Mouse (Mus musculus) midbrain, embryonic 10.5 days (tissue): ENCODE measurements around the gene Onecut1. TPM values are rescaled to one million over a fixed set of nuclear protein-coding genes. Genes with fewer than 3 reads are reported as not detected.

Experiments
- DNase-seq: peaks from one replicate; pipeline ENCODE4 v3.0.0-alpha.2; 2017; ENCODE audit warnings: low spot score
- H3K27ac ChIP-seq: fragments of 300-500 bp; sonication (generic); replicated peaks from 2 replicates; pipeline ENCODE4 v1.5.1; 2016; ENCODE audit warnings: mild to moderate bottlenecking
- H3K27me3 ChIP-seq: fragments of 300-500 bp; sonication (generic); 2 replicates; pipeline ENCODE4 v1.6.1; 2016; ENCODE audit warnings: low read depth, mild to moderate bottlenecking; ENCODE audit not compliant: poor library complexity, severe bottlenecking
- H3K36me3 ChIP-seq: fragments of 300-500 bp; sonication (generic); 2 replicates; pipeline ENCODE4 v1.6.1; 2016; ENCODE audit warnings: mild to moderate bottlenecking, moderate library complexity
- H3K4me1 ChIP-seq: fragments of 300-500 bp; sonication (generic); 2 replicates; pipeline ENCODE4 v1.6.1; 2016
- H3K4me3 ChIP-seq: fragments of 300-500 bp; sonication (generic); 2 replicates; pipeline ENCODE4 v1.5.1; 2016; ENCODE audit warnings: mild to moderate bottlenecking, moderate library complexity
- H3K9me3 ChIP-seq: fragments of 300-500 bp; sonication (generic); replicated peaks from 2 replicates; pipeline ENCODE4 v1.6.1; 2016; ENCODE audit warnings: mild to moderate bottlenecking
- WGBS: fragments of 180-500 bp; shearing (Covaris S2); methylation state at CpG from one replicate; pipeline ENCODE4 v1.1.7; 2016; 5-methylcytosine and 5-hydroxymethylcytosine counted together
- polyA plus RNA-seq: library from polyadenylated mRNA; unstranded; fragments of >200 nt; fragmentation: Nextera tagmentation; extraction: Ambion mirVana; gene quantifications from 2 replicates; pipeline ENCODE4 v1.2.1, GENCODE M21; 2016

The Onecut1 gene
- polyA plus RNA-seq, 1 experiment from 2014 or later = 10.0 TPM

- H3K4me1 ChIP-seq = peaks cover 84% of the 10 kb centered on the region
- H3K9me3 ChIP-seq = no peaks in the 10 kb centered on the region
- H3K27me3 ChIP-seq = peaks cover 100% of the 10 kb centered on the region
- peak overlapping the region; percentile 84; the same call in 1 of the 2 replicates for H3K27ac ChIP-seq
- no peaks in the 10 kb centered on the region for H3K36me3 ChIP-seq
- 2% methylated on average over 14 of the region's 14 CpGs for WGBS
- peak; percentile 32 for DNase-seq
- peak overlapping the region; percentile 69 for H3K4me3 ChIP-seq
Measured at GRCm38 (mm10) chr9:74864471-74864870, 2.8 kb downstream of the Onecut1 start.

- H3K9me3 ChIP-seq = no peaks in the 10 kb centered on the region
- H3K27me3 ChIP-seq = peaks cover 91% of the 10 kb centered on the region
- no peaks in the 10 kb centered on the region for H3K36me3 ChIP-seq
- H3K4me1 ChIP-seq = peaks cover 71% of the 10 kb centered on the region
- WGBS = 4% methylated on average over 27 of the region's 27 CpGs
- peak; percentile 74 for DNase-seq
- H3K27ac ChIP-seq = peak overlapping the region; percentile 82
- peak overlapping the region; percentile 69 for H3K4me3 ChIP-seq
Measured at GRCm38 (mm10) chr9:74866596-74867313, 5.0 kb downstream of the Onecut1 start.

GRCm38 (mm10) chr9:74867641-74868205 lies 6.0 kb downstream of the Onecut1 start:
- peak; percentile 75 for DNase-seq
- H3K36me3 ChIP-seq = no peaks in the 10 kb centered on the region
- peaks cover 63% of the 10 kb centered on the region for H3K4me1 ChIP-seq
- H3K27me3 ChIP-seq = peaks cover 81% of the 10 kb centered on the region
- peak overlapping the region; percentile 69 for H3K4me3 ChIP-seq
- WGBS = 7% methylated on average over 15 of the region's 15 CpGs
- no peaks in the 10 kb centered on the region for H3K9me3 ChIP-seq
- peak overlapping the region; percentile 82 for H3K27ac ChIP-seq

GRCm38 (mm10) chr9:74868336-74868950 lies 6.7 kb downstream of the Onecut1 start:
- Histone ChIP-seq H3K4me3 (peak overlapping the region; percentile 69), H3K36me3 (no peaks in the 10 kb centered on the region), H3K4me1 (peaks cover 56% of the 10 kb centered on the region), H3K27me3 (peaks cover 74% of the 10 kb centered on the region), H3K27ac (peak overlapping the region; percentile 82), H3K9me3 (no peaks in the 10 kb centered on the region)
- peak; percentile 73 for DNase-seq
- WGBS = 5% methylated on average over 22 of the region's 22 CpGs

- no peaks in the 10 kb centered on the region for H3K36me3 ChIP-seq
- WGBS = 23% methylated on average over 13 of the region's 13 CpGs
- H3K4me3 ChIP-seq = no peak overlapping the region
- no peak overlapping the region for H3K27ac ChIP-seq
- DNase-seq = peak; percentile 72
- no peaks in the 10 kb centered on the region for H3K9me3 ChIP-seq
- H3K4me1 ChIP-seq = peaks cover 32% of the 10 kb centered on the region
- H3K27me3 ChIP-seq = peaks cover 47% of the 10 kb centered on the region
Measured at GRCm38 (mm10) chr9:74870960-74871688, 9.4 kb downstream of the Onecut1 start.

- H3K9me3 ChIP-seq = no peaks in the 10 kb centered on the region
- H3K4me3 ChIP-seq = no peak overlapping the region
- no peak overlapping the region for H3K27ac ChIP-seq
- no peaks in the 10 kb centered on the region; the same call in 1 of the 2 replicates for H3K27me3 ChIP-seq
- WGBS = 79% methylated on average over 6 of the region's 6 CpGs
- H3K4me1 ChIP-seq = no peaks in the 10 kb centered on the region
- no peak for DNase-seq
- no peaks in the 10 kb centered on the region for H3K36me3 ChIP-seq
Measured at GRCm38 (mm10) chr9:74876328-74876727, 14.6 kb downstream of the Onecut1 start.

GRCm38 (mm10) chr9:74877709-74878108 lies 16.0 kb downstream of the Onecut1 start:
- H3K27ac ChIP-seq = no peak overlapping the region
- H3K4me1 ChIP-seq = peaks cover 3% of the 10 kb centered on the region; the same call in 1 of the 2 replicates
- DNase-seq = no peak
- 87% methylated on average over 2 of the region's 2 CpGs for WGBS
- H3K4me3 ChIP-seq = no peak overlapping the region
- H3K36me3 ChIP-seq = no peaks in the 10 kb centered on the region
- H3K27me3 ChIP-seq = no peaks in the 10 kb centered on the region; the same call in 1 of the 2 replicates
- no peaks in the 10 kb centered on the region for H3K9me3 ChIP-seq

- H3K9me3 ChIP-seq = no peaks in the 10 kb centered on the region
- H3K36me3 ChIP-seq = peaks cover 5% of the 10 kb centered on the region; the same call in 1 of the 2 replicates
- no peak for DNase-seq
- H3K27ac ChIP-seq = no peak overlapping the region
- no peaks in the 10 kb centered on the region for H3K27me3 ChIP-seq
- no peaks in the 10 kb centered on the region for H3K4me1 ChIP-seq
- 81% methylated on average over 4 of the region's 4 CpGs for WGBS
- H3K4me3 ChIP-seq = no peak overlapping the region
Measured at GRCm38 (mm10) chr9:74887866-74888265, 26.1 kb downstream of the Onecut1 start.

GRCm38 (mm10) chr9:74896742-74897141 lies 35.0 kb downstream of the Onecut1 start:
- Histone ChIP-seq H3K27me3 (no peaks in the 10 kb centered on the region), H3K36me3 (no peaks in the 10 kb centered on the region), H3K4me1 (no peaks in the 10 kb centered on the region), H3K4me3 (no peak overlapping the region), H3K27ac (no peak overlapping the region), H3K9me3 (no peaks in the 10 kb centered on the region)
- no peak for DNase-seq
- WGBS = 90% methylated on average over 7 of the region's 7 CpGs

GRCm38 (mm10) chr9:74897375-74897982 lies 35.8 kb downstream of the Onecut1 start:
- H3K36me3 ChIP-seq = no peaks in the 10 kb centered on the region
- no peak for DNase-seq
- no peaks in the 10 kb centered on the region for H3K27me3 ChIP-seq
- no peak overlapping the region for H3K4me3 ChIP-seq
- H3K9me3 ChIP-seq = no peaks in the 10 kb centered on the region
- no peak overlapping the region for H3K27ac ChIP-seq
- WGBS = 95% methylated on average over 4 of the region's 4 CpGs
- H3K4me1 ChIP-seq = no peaks in the 10 kb centered on the region

- H3K4me1 ChIP-seq = no peaks in the 10 kb centered on the region
- no peaks in the 10 kb centered on the region for H3K27me3 ChIP-seq
- H3K27ac ChIP-seq = no peak overlapping the region
- no peak for DNase-seq
- H3K36me3 ChIP-seq = no peaks in the 10 kb centered on the region
- H3K4me3 ChIP-seq = no peak overlapping the region
- 87% methylated on average over 2 of the region's 2 CpGs for WGBS
- no peaks in the 10 kb centered on the region for H3K9me3 ChIP-seq
Measured at GRCm38 (mm10) chr9:74900141-74900540, 38.4 kb downstream of the Onecut1 start.

- Histone ChIP-seq H3K36me3 (no peaks in the 10 kb centered on the region), H3K9me3 (no peaks in the 10 kb centered on the region), H3K4me3 (no peak overlapping the region), H3K27me3 (no peaks in the 10 kb centered on the region), H3K27ac (no peak overlapping the region), H3K4me1 (no peaks in the 10 kb centered on the region)
- peak; percentile 64 for DNase-seq
- WGBS = 17% methylated on average over 7 of the region's 7 CpGs
Measured at GRCm38 (mm10) chr9:74904866-74905508, 43.3 kb downstream of the Onecut1 start.
